Mouse (Mus musculus): ENCODE measurements at regions not wholly inside any gene's neighbourhood (a gene's known extent, or its start where the extent isn't known, plus 50 kb on each side); places are given as distances from the start of the nearest gene placed in this dataset.

DNA sequence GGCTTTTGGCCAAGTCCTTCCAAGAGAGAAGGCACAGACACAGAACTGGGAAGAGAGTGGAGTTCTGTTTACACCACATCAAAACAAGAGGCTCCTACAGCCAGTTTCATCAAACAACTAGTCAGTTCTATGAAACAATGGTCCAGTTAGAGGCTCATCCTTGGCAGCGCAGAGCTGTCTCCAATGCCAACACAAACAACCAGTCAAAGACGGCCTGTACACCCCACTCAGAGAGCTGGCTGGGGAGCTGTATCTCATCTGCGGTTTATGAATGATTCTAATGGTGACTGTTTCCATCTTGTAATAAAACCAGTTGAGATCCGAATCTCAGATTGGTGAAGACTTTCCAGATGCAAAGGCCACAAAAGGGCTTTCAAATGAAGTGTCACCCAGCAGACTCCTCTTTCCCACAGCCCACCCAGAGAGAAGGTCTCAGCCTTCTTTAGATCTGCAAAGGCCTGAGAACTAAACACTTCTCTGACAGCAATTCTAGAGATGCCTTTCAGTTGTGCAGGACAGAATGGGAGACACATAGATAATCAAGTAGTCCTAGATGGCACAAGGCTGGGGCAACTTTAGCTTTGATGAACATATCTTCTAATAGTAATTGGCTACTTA, 343.1 kb upstream of the Rasgrp1 start:
- no peak for DNase-seq (ENCODE audit: extremely low spot score, low read depth, low spot score)

DNA sequence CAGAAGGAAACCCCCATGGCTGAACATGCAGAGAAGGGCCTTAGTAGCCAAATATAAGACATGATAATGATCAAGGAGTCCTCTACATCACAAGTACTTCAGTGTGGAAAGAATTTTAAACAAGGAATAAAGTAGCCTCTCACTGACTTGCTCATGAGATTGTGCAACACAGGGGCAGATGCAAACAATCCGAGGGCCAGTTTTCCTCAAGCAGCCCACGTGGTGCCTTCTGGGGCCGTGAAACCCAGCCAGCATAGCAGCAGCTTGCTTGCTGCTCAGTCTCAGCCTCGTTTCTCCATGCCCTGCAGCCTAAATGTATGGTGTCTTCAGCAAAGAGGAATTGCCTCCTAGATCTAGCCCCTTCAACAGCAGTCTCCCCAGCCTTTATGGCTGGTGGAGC, 350.7 kb upstream of the Rasgrp1 start:
- DNase-seq (ENCODE audit: extremely low spot score, low read depth, low spot score) = no peak

DNA sequence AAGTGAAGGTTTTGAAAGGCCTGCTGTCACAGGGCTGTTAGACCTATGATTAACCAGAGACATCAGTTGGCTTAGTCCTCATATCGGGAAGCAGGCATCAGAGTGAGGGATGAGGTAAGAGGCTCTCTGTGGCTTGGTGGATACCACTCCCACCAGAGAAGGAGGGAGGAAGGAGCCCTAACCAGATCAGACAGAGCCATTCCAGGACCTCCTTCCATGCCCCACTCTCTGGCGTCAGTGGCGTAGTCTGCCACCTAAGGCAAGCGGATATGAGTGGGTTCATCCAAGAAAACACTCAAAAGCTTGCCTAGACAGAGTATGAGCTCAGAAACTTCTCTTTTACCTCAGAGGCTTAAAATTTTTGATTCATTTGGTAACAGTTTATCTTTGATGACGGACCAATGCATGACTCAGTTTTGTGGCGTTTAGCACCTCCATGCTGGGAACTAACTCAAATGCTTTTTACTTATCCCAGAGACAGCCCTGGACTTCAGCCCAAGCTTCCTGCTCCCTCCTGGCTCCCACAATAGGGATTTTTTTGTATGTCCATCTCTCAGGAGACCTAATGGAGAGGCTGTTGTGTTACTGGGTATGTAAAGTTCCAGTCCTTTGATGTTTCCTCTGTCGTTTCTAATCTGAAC, 367.5 kb upstream of the Rasgrp1 start:
- no peak for DNase-seq (ENCODE audit: extremely low spot score, low read depth, low spot score)

GRCm38 (mm10) chr2:117724066-117724465, 381.3 kb upstream of the Rasgrp1 start:
- peak; percentile 44 for DNase-seq (ENCODE audit: extremely low spot score, low read depth, low spot score)

GRCm38 (mm10) chr2:117731253-117731652, 380.4 kb upstream of the Thbs1 start:
- no peak for DNase-seq (ENCODE audit: extremely low spot score, low read depth, low spot score)

DNA sequence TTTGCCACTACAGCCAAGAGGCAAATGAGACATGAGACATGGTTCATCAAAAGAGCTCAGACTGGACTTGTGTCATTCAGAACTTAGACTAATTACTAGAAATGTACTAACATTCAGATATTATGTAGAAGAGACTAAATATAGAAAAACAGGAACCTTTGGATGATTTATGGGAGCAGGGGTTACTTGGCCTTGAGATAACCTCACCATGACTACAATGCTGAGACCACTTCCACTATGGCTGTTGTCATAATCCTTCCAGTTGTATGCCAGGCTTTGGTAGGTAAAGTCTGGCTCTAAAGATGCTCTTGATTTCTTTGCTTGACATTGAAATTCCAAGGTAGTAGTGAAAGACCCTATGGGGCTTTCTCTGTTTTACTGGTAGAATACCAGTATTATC, 369.3 kb upstream of the Thbs1 start:
- DNase-seq (ENCODE audit: extremely low spot score, low read depth, low spot score) = no peak

- DNase-seq (ENCODE audit: extremely low spot score, low read depth, low spot score) = no peak
Measured at GRCm38 (mm10) chr2:117743901-117744300, 367.8 kb upstream of the Thbs1 start.

DNA sequence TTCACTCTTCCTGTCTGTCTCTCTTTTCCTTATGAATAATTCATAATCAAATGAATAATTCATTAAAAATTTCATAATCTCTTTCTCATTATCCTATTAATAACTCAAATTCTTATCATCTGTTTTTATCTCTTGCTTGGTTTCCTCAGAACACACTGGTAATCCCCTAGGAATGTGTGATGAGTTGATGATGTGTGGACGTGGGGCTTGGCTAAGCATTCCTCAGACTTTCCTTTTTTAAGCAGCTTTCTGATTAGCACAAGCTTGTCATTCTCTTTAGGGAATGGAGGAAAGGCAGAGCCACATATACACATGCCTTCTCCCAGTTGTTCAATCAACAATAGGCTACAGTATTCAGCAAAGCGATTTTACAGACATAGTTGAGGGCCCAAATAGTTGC, 365.9 kb upstream of the Thbs1 start:
- DNase-seq (ENCODE audit: extremely low spot score, low read depth, low spot score) = no peak

GRCm38 (mm10) chr2:117747136-117747535, 364.5 kb upstream of the Thbs1 start:
- no peak for DNase-seq (ENCODE audit: extremely low spot score, low read depth, low spot score)

GRCm38 (mm10) chr2:117748892-117749291, 362.8 kb upstream of the Thbs1 start:
- no peak for DNase-seq (ENCODE audit: extremely low spot score, low read depth, low spot score)

DNA sequence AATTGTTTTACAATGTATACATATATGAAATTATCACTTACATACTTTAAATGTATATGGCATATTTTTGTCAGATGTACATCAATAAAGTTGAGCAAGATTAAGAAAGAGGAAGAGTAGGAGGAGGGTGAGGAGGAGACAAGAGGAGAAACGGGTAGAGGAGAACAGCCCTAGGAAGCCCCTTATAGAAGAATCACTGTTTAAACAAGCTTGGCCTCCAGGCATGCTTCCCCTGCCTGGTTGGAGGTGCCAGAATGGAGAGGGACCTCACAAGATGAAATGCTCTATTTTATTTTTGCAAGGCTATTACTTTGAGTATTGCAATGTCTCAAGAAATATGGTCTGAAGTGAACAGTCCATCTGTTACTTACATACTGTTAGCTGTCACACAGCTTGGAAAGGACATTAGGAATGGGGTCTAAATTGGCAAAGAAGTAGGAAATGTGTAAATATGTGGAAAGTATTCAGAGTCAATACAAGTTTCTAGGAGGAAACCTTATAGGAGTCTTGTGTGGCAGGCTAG, 352.1 kb upstream of the Thbs1 start:
- no peak for DNase-seq (ENCODE audit: extremely low spot score, low read depth, low spot score)

- DNase-seq (ENCODE audit: extremely low spot score, low read depth, low spot score) = no peak
Measured at GRCm38 (mm10) chr2:117763631-117764030, 348.0 kb upstream of the Thbs1 start.

DNA sequence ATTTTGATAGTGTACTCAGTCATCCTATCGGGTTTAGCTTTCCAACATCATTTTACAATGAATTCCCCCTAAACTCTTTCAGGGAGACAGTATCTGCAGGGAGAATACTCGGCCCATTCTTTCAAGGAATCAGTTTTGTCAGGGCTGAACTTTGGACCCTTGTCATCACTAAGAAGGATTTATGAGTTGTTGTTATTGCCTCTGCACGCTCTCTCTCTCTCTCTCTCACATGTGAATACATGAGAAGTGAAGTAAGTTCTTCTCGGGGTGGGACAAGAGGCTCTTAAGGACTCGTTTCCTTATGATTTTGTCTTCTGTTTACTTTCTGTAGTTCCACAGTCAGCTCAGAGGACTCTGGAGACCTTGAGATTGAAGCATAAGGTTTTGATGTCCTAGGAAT, 346.1 kb upstream of the Thbs1 start:
- no peak for DNase-seq (ENCODE audit: extremely low spot score, low read depth, low spot score)

DNA sequence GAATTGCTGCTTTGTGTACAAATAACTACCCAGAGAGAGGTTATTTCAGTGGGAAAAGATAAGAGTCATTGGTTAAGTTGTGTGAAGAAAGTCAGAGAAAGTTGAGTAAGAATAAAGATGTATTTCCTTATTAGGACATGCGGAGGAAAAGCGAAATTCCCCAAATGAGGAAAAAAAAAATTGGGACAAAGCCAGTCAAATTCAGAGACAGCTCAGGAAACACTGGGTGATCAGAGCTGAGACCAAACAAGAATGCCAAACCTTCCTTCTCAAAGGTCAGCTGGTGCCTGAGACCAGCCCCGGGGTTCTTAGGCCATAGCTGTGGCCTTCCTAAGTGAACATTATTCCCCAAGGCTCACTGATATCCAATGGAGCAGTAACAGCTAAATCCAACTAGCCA, 345.2 kb upstream of the Thbs1 start:
- no peak for DNase-seq (ENCODE audit: extremely low spot score, low read depth, low spot score)

DNA sequence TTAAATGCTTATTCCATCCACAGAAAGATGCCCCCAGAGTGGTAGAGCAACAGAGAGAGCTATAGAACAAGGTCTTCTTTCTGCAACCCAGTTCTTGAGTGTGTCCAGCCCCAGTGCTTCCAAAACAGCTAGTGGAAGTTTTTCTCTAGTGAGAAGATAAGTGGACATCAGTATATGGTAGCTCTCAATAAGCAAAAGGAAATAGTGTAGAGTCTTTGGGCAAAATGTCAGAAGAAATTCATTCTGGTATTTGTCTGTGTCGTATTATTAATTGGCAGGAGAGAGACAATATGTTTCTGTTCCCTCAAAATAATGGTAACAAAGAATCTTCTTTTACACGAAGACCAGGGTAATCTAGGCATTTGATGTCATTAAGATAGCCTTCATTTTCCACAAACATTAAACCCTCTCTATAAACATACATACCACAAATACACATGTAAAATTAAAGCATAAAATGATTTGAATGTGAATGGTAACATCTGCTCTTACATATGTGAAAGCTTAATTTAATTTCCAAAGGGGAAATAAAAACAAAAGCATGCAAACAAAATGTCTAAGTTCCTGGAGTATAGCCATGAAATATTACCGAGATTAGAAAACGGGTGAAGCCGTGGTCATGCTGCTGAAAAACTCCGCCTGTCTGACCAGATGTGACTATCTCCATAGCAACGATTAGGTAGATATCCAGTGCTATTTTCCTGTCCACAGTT, 342.1 kb upstream of the Thbs1 start:
- DNase-seq (ENCODE audit: extremely low spot score, low read depth, low spot score) = no peak

GRCm38 (mm10) chr2:117770115-117770485, 341.6 kb upstream of the Thbs1 start:
- no peak for DNase-seq (ENCODE audit: extremely low spot score, low read depth, low spot score)

- no peak for DNase-seq (ENCODE audit: extremely low spot score, low read depth, low spot score)
Measured at GRCm38 (mm10) chr2:117780287-117780686, 331.4 kb upstream of the Thbs1 start.

GRCm38 (mm10) chr2:117780816-117781215, 330.9 kb upstream of the Thbs1 start:
- no peak for DNase-seq (ENCODE audit: extremely low spot score, low read depth, low spot score)

DNA sequence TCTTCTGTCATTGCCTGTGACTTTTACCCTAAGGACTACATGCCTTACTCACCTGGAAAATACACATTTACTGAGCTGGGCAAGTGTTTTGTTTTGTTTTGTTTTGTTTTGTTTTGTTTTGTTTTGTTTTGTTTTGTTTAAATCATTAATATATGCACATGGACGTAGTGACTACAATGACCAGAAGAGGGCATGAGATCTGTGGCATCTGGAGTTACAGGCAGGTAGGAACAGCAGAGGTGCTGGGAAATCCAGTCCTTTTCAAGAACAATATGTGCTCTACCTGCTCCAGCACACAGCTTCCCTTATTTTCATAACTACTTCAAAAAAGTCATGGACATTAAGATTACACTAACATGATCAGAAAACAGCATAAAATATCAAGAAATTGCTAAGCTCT, 324.4 kb upstream of the Thbs1 start:
- no peak for DNase-seq (ENCODE audit: extremely low spot score, low read depth, low spot score)

DNA sequence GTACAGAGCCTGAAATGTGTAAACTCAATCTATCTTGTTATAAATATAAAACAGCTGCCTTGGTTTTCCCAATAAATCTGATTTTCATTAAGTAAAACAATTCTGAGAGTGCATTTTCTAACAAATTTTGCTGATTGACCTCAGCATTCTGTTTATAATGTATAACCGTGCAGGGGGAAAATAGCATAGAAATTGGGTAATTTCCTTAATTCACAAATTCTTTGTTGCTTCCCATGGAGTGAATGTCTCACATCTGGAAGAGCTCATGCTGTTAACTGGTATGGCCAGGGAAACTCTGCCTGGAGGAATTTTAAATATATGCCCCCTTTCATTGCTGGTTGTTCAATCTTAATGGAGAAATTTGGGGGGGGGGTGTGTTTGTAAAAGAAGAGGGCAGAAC, 317.4 kb upstream of the Thbs1 start:
- peak; percentile 6 for DNase-seq (ENCODE audit: extremely low spot score, low read depth, low spot score)

- DNase-seq (ENCODE audit: extremely low spot score, low read depth, low spot score) = no peak
Measured at GRCm38 (mm10) chr2:117801946-117802600, 309.6 kb upstream of the Thbs1 start.

GRCm38 (mm10) chr2:117802686-117803085, 309.0 kb upstream of the Thbs1 start:
- no peak for DNase-seq (ENCODE audit: extremely low spot score, low read depth, low spot score)

Data from hindlimb bud, embryonic 11.5 days (tissue).